Mouse (Mus musculus) liver, embryonic 14.5 days (tissue): ENCODE data around the gene Slc19a2. TPM values are rescaled to one million over a fixed set of nuclear protein-coding genes. Genes with fewer than 3 reads are reported as not detected.

Experiments used
- ATAC-seq: fragments of 200-750 bp; cut with Nextera tagmentation; 2 replicates; pipeline ENCODE4 v1.8.0; 2017; ENCODE audit warnings: moderate number of reproducible peaks, mild to moderate bottlenecking, moderate library complexity; ENCODE audit not compliant: insufficient read depth
- DNase-seq, 3 experiments: peaks; one replicate each; pipeline ENCODE4 v3.0.0-alpha.2; 2012 to 2013; ENCODE audit warnings: low read depth in 3 of 3, low spot score in 3 of 3
- H3K27ac ChIP-seq: fragments of 300-500 bp; sonication (generic); 2 replicates; pipeline ENCODE4 v1.5.1; 2014; ENCODE audit warnings: moderate library complexity, mild to moderate bottlenecking, control low read depth, inconsistent platforms
- H3K27me3 ChIP-seq: fragments of 300-500 bp; sonication (generic); 2 replicates; pipeline ENCODE4 v1.6.1; 2014; ENCODE audit warnings: mild to moderate bottlenecking, low read length, moderate library complexity; ENCODE audit not compliant: control insufficient read depth, insufficient read depth
- H3K36me3 ChIP-seq: fragments of 300-500 bp; sonication (generic); replicated peaks from 2 replicates; pipeline ENCODE4 v1.6.1; 2014; ENCODE audit warnings: low read depth; ENCODE audit not compliant: control insufficient read depth, insufficient read depth
- H3K4me1 ChIP-seq, 2 experiments: fragments of 200-500 bp in 1 of 2; fragments of 300-500 bp in 1 of 2; sonication (generic) in 1 of 2; replicated peaks; 2 replicates each; pipeline ENCODE4 v1.6.1; 2012 to 2014; ENCODE audit warnings: antibody characterized with exemption in 1 of 2, inconsistent platforms in 1 of 2, low read length in 1 of 2; ENCODE audit not compliant: control insufficient read depth in 2 of 2, insufficient read depth in 2 of 2
- H3K4me2 ChIP-seq: fragments of 300-500 bp; sonication (generic); 2 replicates; pipeline ENCODE4 v1.6.1; 2014; ENCODE audit warnings: low read depth, mild to moderate bottlenecking, control low read depth, moderate library complexity
- H3K4me3 ChIP-seq, 2 experiments: fragments of 200-500 bp in 1 of 2; fragments of 300-500 bp in 1 of 2; sonication (generic) in 1 of 2; 2 replicates each; pipeline ENCODE4 v1.5.1; 2012 to 2014; ENCODE audit warnings: low read depth in 2 of 2, low read length in 2 of 2, mild to moderate bottlenecking in 2 of 2, control low read depth in 1 of 2, inconsistent platforms in 1 of 2, moderate library complexity in 1 of 2; ENCODE audit not compliant: insufficient read depth in 1 of 2
- H3K9ac ChIP-seq: fragments of 300-500 bp; sonication (generic); replicated peaks from 2 replicates; pipeline ENCODE4 v1.6.1; 2014; ENCODE audit warnings: mild to moderate bottlenecking, control low read depth, moderate library complexity
- H3K9me3 ChIP-seq: fragments of 300-500 bp; sonication (generic); 2 replicates; pipeline ENCODE4 v1.6.1; 2016; ENCODE audit warnings: low read length, mixed read lengths; ENCODE audit not compliant: control insufficient read depth
- CTCF ChIP-seq: IDR thresholded peaks from 2 replicates; pipeline ENCODE4 v1.5.1; 2016; ENCODE audit warnings: antibody characterized with exemption, low read depth, control low read depth
- EP300 ChIP-seq: IDR thresholded peaks from 2 replicates; pipeline ENCODE4 v1.6.1; 2016; ENCODE audit warnings: antibody characterized with exemption, low read depth
- WGBS: fragments of 180-500 bp; shearing (Covaris S2); extraction: QIAGEN DNeasy Blood & Tissue Kit; methylation state at CpG from one replicate; pipeline ENCODE4 v1.1.7; 2014; ENCODE audit not compliant: insufficient replicate concordance; 5-methylcytosine and 5-hydroxymethylcytosine counted together
- polyA plus RNA-seq, 2 experiments: library from polyadenylated mRNA; depleted of rRNA in 1 of 2; stranded (reverse) in 1 of 2; unstranded in 1 of 2; fragments of >200 nt; fragmentation: Nextera tagmentation in 1 of 2; extraction: Ambion mirVana in 1 of 2; gene quantifications; 2 replicates each; pipeline versions ENCODE4 v1.2.1 to v1.2.3; 2012 to 2014

The Slc19a2 gene
- polyA plus RNA-seq, 2 experiments = 13.0 to 19.6 TPM

GRCm38 (mm10) chr1:164279332-164279731 lies 30.5 kb downstream of the Slc19a2 start:
- H3K27me3 ChIP-seq = no peaks in the 10 kb centered on the region
- WGBS = 72% methylated on average over 4 of the region's 4 CpGs
- no peak overlapping the region for H3K9ac ChIP-seq
- peaks cover 0 to 5% of the 10 kb centered on the region in 2 experiments; a peak in 1 of 4 replicates for H3K4me1 ChIP-seq
- H3K9me3 ChIP-seq = no peaks in the 10 kb centered on the region
- no peak for TF ChIP-seq EP300
- no peak for DNase-seq
- no peak overlapping the region for H3K4me3 ChIP-seq
- no peak overlapping the region for H3K4me2 ChIP-seq
- no peak for ATAC-seq
- H3K36me3 ChIP-seq = no peaks in the 10 kb centered on the region
- no peak overlapping the region for H3K27ac ChIP-seq

- DNase-seq = no peak
- no peaks in the 10 kb centered on the region for H3K4me1 ChIP-seq
- no peak overlapping the region for H3K4me3 ChIP-seq
- no peak overlapping the region for H3K27ac ChIP-seq
- ATAC-seq = no peak
- H3K4me2 ChIP-seq = no peak overlapping the region
- H3K9ac ChIP-seq = no peak overlapping the region
- TF ChIP-seq EP300 = no peak
- TF ChIP-seq CTCF = no peak
- H3K36me3 ChIP-seq = no peaks in the 10 kb centered on the region
- 70% methylated on average over 3 of the region's 3 CpGs for WGBS
- no peaks in the 10 kb centered on the region for H3K9me3 ChIP-seq
- no peaks in the 10 kb centered on the region for H3K27me3 ChIP-seq
Observed at GRCm38 (mm10) chr1:164284007-164284406, 35.2 kb downstream of the Slc19a2 start.

GRCm38 (mm10) chr1:164287406-164287805 lies 38.6 kb downstream of the Slc19a2 start:
- H3K36me3 ChIP-seq = peaks cover 7% of the 10 kb centered on the region
- no peak overlapping the region for H3K27ac ChIP-seq
- H3K9me3 ChIP-seq = no peaks in the 10 kb centered on the region
- TF ChIP-seq EP300 (no peak), CTCF (no peak)
- H3K27me3 ChIP-seq = no peaks in the 10 kb centered on the region
- ATAC-seq (no peak), DNase-seq (no peak)
- H3K4me3 ChIP-seq = no peak overlapping the region
- no peak overlapping the region for H3K9ac ChIP-seq
- H3K4me2 ChIP-seq = no peak overlapping the region
- no peaks in the 10 kb centered on the region for H3K4me1 ChIP-seq
- WGBS = 44% methylated on average over 15 of the region's 15 CpGs

GRCm38 (mm10) chr1:164292040-164292439 lies 43.2 kb downstream of the Slc19a2 start:
- Histone ChIP-seq H3K4me1 (no peaks in the 10 kb centered on the region), H3K27ac (no peak overlapping the region), H3K9ac (no peak overlapping the region), H3K4me3 (no peak overlapping the region), H3K27me3 (no peaks in the 10 kb centered on the region), H3K9me3 (no peaks in the 10 kb centered on the region), H3K36me3 (peaks cover 9% of the 10 kb centered on the region), H3K4me2 (no peak overlapping the region)
- DNase-seq = no peak
- no peak for ATAC-seq
- no peak for TF ChIP-seq EP300
- no peak for TF ChIP-seq CTCF
- 76% methylated on average over 5 of the region's 5 CpGs for WGBS

GRCm38 (mm10) chr1:164294071-164294470 lies 45.2 kb downstream of the Slc19a2 start:
- no peak overlapping the region for H3K9ac ChIP-seq
- H3K4me2 ChIP-seq = no peak overlapping the region
- no peak overlapping the region for H3K27ac ChIP-seq
- DNase-seq (no peak), ATAC-seq (no peak)
- no peaks in the 10 kb centered on the region for H3K9me3 ChIP-seq
- H3K27me3 ChIP-seq = no peaks in the 10 kb centered on the region
- H3K4me1 ChIP-seq = no peaks in the 10 kb centered on the region
- H3K36me3 ChIP-seq = peaks cover 21% of the 10 kb centered on the region
- H3K4me3 ChIP-seq = no peak overlapping the region
- TF ChIP-seq EP300 (no peak), CTCF (no peak)
- 77% methylated on average over 6 of the region's 6 CpGs for WGBS

GRCm38 (mm10) chr1:164296473-164296872 lies 47.6 kb downstream of the Slc19a2 start:
- Histone ChIP-seq H3K27me3 (no peaks in the 10 kb centered on the region), H3K9me3 (no peaks in the 10 kb centered on the region), H3K36me3 (peaks cover 25% of the 10 kb centered on the region), H3K27ac (no peak overlapping the region), H3K9ac (no peak overlapping the region), H3K4me3 (no peak overlapping the region), H3K4me2 (no peak overlapping the region), H3K4me1 (no peaks in the 10 kb centered on the region)
- ATAC-seq = no peak
- DNase-seq = no peak
- TF ChIP-seq EP300 = no peak
- TF ChIP-seq CTCF = no peak
- WGBS = 73% methylated on average over 4 of the region's 5 CpGs
